Mouse (Mus musculus): Measurements from ENCODE around the gene Ptpn3.

GRCm38 (mm10) chr4:57165654-57166053 lies 136.0 kb downstream of the Ptpn3 start:
- TF ChIP-seq CTCF (conservative IDR thresholded peaks at IDR 0.05 in 1 of 2, IDR thresholded peaks at IDR 0.05 in 1 of 2; ENCODE audit: low read depth in 2 of 2, low read length in 2 of 2) = no peak
- TF ChIP-seq POLR2A (IDR thresholded peaks at IDR 0.05; ENCODE audit: low read depth, low read length) = peak; percentile 58
- peak; percentile 67 for TF ChIP-seq SIN3A (IDR thresholded peaks at IDR 0.05; ENCODE audit: low read length)
- TF ChIP-seq BHLHE40 (IDR thresholded peaks at IDR 0.05; ENCODE audit: low read depth, low read length) = peak; percentile 99
- peak; percentile 32; the same call in 1 of the 2 replicates for TF ChIP-seq HCFC1 (IDR thresholded peaks at IDR 0.05; ENCODE audit: low read depth, low read length)
- no peak for TF ChIP-seq CHD1 (IDR thresholded peaks at IDR 0.05; ENCODE audit: low read depth, low read length)
